Mouse (Mus musculus) intestine, embryonic 16.5 days (tissue): ENCODE measurements around the gene Gm29797. TPM values are rescaled to one million over a fixed set of nuclear protein-coding genes. Genes with fewer than 3 reads are reported as not detected.

Source experiments
- ATAC-seq: fragments of 200-750 bp; cut with Nextera tagmentation; 2 replicates; pipeline ENCODE4 v1.8.0; 2017; ENCODE audit warnings: moderate TSS enrichment, moderate library complexity
- H3K27ac ChIP-seq: fragments of 300-500 bp; sonication (generic); 2 replicates; pipeline ENCODE4 v1.5.1; 2014; ENCODE audit warnings: mild to moderate bottlenecking, low read length
- H3K27me3 ChIP-seq: fragments of 300-500 bp; sonication (generic); replicated peaks from 2 replicates; pipeline ENCODE4 v1.6.1; 2014; ENCODE audit warnings: low read length, control low read depth, mixed read lengths; ENCODE audit not compliant: control insufficient read depth, insufficient read depth
- H3K36me3 ChIP-seq: fragments of 300-500 bp; sonication (generic); 2 replicates; pipeline ENCODE4 v1.6.1; 2014; ENCODE audit warnings: low read length, control low read depth; ENCODE audit not compliant: control insufficient read depth, insufficient read depth
- H3K4me1 ChIP-seq: fragments of 300-500 bp; sonication (generic); 2 replicates; pipeline ENCODE4 v1.6.1; 2014; ENCODE audit warnings: low read length, control low read depth, mixed read lengths; ENCODE audit not compliant: control insufficient read depth, insufficient read depth
- H3K4me2 ChIP-seq: fragments of 300-500 bp; sonication (generic); 2 replicates; pipeline ENCODE4 v1.6.1; 2014; ENCODE audit warnings: low read depth, low read length, control low read depth
- H3K4me3 ChIP-seq: fragments of 300-500 bp; sonication (generic); 2 replicates; pipeline ENCODE4 v1.5.1; 2014; ENCODE audit warnings: mild to moderate bottlenecking, low read length
- H3K9ac ChIP-seq: fragments of 300-500 bp; sonication (generic); 2 replicates; pipeline ENCODE4 v1.6.1; 2014; ENCODE audit warnings: low read depth, low read length
- H3K9me3 ChIP-seq: fragments of 300-500 bp; sonication (generic); 2 replicates; pipeline ENCODE4 v1.6.1; 2016; ENCODE audit warnings: low read length, control low read depth; ENCODE audit not compliant: control insufficient read depth
- WGBS: fragments of 180-500 bp; shearing (Covaris S2); extraction: QIAGEN DNeasy Blood & Tissue Kit; methylation state at CpG from one replicate; pipeline ENCODE4 v1.1.7; 2014; 5-methylcytosine and 5-hydroxymethylcytosine counted together
- polyA plus RNA-seq: library from polyadenylated mRNA; unstranded; fragments of >200 nt; fragmentation: Nextera tagmentation; extraction: Ambion mirVana; gene quantifications from 2 replicates; pipeline ENCODE4 v1.2.1, GENCODE M21; 2015

The Gm29797 gene
- polyA plus RNA-seq: 2.2 and 3.0 TPM in 2 replicates

DNA sequence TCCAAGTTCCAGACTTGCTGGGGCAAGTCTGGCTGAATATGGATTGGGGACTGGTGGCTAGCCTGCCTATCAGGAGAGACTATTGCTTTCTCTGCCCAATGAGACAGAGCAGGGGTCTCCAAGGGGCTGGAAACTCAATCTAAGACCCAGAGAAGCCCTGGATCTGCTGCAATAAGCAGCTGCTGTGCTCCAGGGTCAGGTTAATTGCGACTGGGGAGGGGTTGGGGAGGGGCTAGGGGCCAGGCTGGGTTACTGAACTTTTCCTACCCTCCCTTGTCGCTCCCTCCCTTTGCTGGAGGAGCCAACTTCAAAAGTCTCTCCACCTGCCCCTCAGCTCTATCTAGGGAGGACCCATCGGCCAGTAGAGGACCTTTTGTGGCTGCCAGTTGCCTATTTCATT lies at the start of gene Gm29797:
Gene Gm29797 (plus strand): TSS at position 301 of the 400 bp plus-strand sequence.
- no peaks in the 10 kb centered on the region for H3K9me3 ChIP-seq
- peaks cover 19% of the 10 kb centered on the region for H3K27me3 ChIP-seq
- peaks cover 11% of the 10 kb centered on the region for H3K4me1 ChIP-seq
- peaks cover 18% of the 10 kb centered on the region for H3K36me3 ChIP-seq
- H3K27ac ChIP-seq: no peak within 1 kb of the TSS
- H3K4me2 ChIP-seq: no peak within 1 kb of the TSS
- H3K4me3 ChIP-seq: no peak within 1 kb of the TSS
- 64% methylated on average over 3 of the region's 3 CpGs for WGBS
- no peak within 1 kb of the TSS for H3K9ac ChIP-seq
- no peak for ATAC-seq

DNA sequence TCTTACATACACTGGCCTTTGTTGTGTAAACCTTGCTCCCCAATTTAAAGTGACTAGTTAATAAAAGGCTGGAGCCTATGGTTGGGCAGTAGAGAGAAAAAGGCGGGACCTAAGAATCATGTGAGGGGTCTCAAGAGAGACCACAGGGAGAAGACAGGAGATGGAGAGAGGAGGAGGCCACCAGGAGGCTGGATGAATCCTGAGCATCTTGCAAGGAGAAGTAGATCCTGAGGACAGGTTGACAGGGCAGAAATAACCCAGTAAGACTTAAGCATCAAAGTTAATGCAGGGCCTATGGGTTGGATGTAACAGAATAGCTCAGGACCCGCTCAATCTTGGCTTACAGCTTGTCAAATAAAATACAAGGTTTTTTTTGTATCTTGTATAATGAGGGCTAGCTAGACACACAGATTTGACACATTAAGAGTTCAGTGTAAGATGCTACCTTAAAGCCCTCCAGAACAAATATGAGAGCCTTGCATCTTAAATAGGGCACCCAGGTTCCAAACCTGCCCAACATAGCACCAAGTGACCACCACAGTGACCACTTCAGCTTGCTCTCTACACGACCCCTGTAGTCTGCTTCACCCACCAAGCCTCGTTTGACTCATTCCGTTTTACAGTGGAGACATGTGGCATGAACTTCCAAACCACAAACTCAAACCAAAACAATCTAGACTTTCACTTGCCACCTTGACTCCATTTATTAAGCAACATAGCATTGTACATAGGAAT lies 37.9 kb upstream of the Gm29797 start:
- no peak overlapping the region for H3K27ac ChIP-seq
- H3K4me2 ChIP-seq: no peak overlapping the region
- H3K9me3 ChIP-seq: no peaks in the 10 kb centered on the region
- peaks cover 4% of the 10 kb centered on the region; the same call in 1 of the 2 replicates for H3K36me3 ChIP-seq
- H3K4me3 ChIP-seq: no peak overlapping the region
- no peaks in the 10 kb centered on the region for H3K27me3 ChIP-seq
- H3K9ac ChIP-seq: no peak overlapping the region
- 88% methylated on average over 5 of the region's 5 CpGs for WGBS
- no peak for ATAC-seq
- no peaks in the 10 kb centered on the region for H3K4me1 ChIP-seq

DNA sequence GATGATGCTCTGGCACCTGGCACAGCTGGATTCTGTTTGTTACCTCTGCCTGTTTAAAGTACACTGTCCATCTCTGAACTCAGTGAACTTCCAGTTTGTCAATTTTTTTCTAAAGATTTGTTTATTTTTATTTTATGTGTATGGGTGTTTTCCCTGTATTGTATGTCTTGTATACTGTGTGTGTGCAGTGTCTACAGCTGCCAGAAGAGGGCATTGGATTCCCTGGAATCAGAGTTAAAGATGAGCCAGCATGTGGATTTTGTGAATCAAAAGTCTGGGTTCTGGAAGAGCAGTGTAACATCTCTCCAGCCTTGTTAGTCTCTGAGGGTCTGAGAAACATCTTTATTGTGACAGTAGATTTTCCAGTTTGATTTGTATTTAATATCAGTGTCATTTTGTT lies 33.4 kb upstream of the Gm29797 start:
- ATAC-seq: no peak
- Histone ChIP-seq H3K9ac (no peak overlapping the region), H3K27me3 (no peaks in the 10 kb centered on the region), H3K4me1 (no peaks in the 10 kb centered on the region), H3K36me3 (peaks cover 6% of the 10 kb centered on the region; the same call in 1 of the 2 replicates), H3K4me3 (no peak overlapping the region), H3K27ac (no peak overlapping the region), H3K9me3 (no peaks in the 10 kb centered on the region), H3K4me2 (no peak overlapping the region)

- Histone ChIP-seq H3K4me2 (no peak overlapping the region), H3K27me3 (no peaks in the 10 kb centered on the region)
- no peak for ATAC-seq
Observed at GRCm38 (mm10) chr2:181628471-181628870, 28.4 kb upstream of the Gm29797 start.

GRCm38 (mm10) chr2:181632624-181633023 lies 24.2 kb upstream of the Gm29797 start:
- Histone ChIP-seq H3K4me3 (no peak overlapping the region), H3K4me2 (no peak overlapping the region), H3K9ac (no peak overlapping the region), H3K27me3 (no peaks in the 10 kb centered on the region), H3K27ac (no peak overlapping the region), H3K36me3 (peaks cover 16% of the 10 kb centered on the region), H3K9me3 (no peaks in the 10 kb centered on the region), H3K4me1 (no peaks in the 10 kb centered on the region)
- no peak for ATAC-seq
- WGBS: 96% methylated on average over 6 of the region's 6 CpGs

More at GRCm38 (mm10) chr2:181628471-181628870, 28.4 kb upstream of the Gm29797 start:
- Histone ChIP-seq H3K27ac (no peak overlapping the region), H3K9me3 (no peaks in the 10 kb centered on the region), H3K9ac (no peak overlapping the region), H3K4me3 (no peak overlapping the region), H3K4me1 (no peaks in the 10 kb centered on the region), H3K36me3 (peaks cover 6% of the 10 kb centered on the region; the same call in 1 of the 2 replicates)

DNA sequence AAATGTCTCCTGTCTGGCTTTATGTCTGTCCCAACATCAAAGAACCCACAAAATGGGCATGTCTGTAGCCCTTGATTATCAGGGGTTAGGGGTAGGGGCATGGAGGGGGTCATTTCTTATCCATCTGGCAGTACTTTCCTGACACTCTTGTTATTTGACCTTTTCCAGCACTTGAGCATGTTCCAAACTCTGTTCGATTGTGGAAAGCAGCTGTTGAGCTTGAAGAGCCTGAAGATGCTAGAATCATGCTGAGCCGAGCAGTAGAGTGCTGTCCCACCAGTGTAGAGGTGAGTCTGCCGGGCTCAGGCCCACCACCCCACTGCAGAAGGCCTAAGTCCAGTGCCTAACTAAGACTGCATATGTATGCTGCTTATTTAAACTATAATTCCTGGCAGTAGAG lies 21.0 kb upstream of the Gm29797 start:
- Histone ChIP-seq H3K36me3 (peaks cover 17% of the 10 kb centered on the region), H3K27ac (no peak overlapping the region), H3K9ac (no peak overlapping the region), H3K4me1 (no peaks in the 10 kb centered on the region), H3K4me2 (no peak overlapping the region), H3K4me3 (no peak overlapping the region), H3K27me3 (no peaks in the 10 kb centered on the region), H3K9me3 (no peaks in the 10 kb centered on the region)
- 91% methylated on average over 3 of the region's 3 CpGs for WGBS
- ATAC-seq: no peak

DNA sequence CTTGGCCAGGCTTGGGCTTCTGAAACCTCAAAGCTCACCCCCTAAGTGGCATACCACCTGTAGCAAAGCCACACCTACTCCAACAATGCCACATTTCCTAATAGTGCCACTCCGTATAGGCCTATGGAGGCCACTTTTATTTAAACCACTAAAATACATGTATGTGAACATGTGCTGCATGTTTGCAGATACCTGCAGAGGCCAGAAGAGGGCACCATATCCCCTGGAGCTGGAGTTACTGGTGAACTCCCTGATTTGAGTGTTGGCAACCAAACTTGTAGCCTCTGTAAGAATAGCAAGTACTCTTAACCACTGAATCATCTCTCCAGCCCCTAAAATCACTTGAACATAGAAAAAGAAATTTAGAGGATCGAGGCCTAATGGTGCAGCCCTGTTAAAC lies 12.5 kb upstream of the Gm29797 start:
- H3K4me2 ChIP-seq: no peak overlapping the region
- WGBS: 85% methylated on average over 2 of the region's 2 CpGs
- H3K27me3 ChIP-seq: no peaks in the 10 kb centered on the region
- peaks cover 14% of the 10 kb centered on the region for H3K36me3 ChIP-seq
- no peak overlapping the region for H3K9ac ChIP-seq
- H3K4me3 ChIP-seq: no peak overlapping the region
- no peak overlapping the region for H3K27ac ChIP-seq
- H3K9me3 ChIP-seq: no peaks in the 10 kb centered on the region
- ATAC-seq: no peak
- peaks cover 8% of the 10 kb centered on the region; the same call in 1 of the 2 replicates for H3K4me1 ChIP-seq

DNA sequence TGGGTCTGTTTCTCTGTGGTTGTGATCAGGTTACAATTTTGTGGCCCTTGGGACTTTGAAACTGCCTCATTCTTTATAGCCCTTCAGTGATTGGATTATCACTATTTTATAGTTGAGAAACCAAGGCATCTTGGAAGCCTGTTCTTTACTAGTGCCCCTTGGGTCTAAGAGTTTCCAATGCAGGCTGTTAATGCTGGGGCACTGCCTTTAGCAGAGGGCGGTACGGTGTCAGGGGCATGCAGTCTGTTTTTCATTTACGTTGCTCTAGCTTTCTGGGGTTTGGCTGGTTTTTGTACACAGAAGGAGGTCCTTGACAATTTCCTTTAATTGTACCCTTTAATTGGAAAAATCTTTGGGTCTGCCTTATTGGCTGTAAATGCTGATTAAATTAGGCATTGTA lies 11.2 kb upstream of the Gm29797 start:
- no peak for ATAC-seq
- H3K9me3 ChIP-seq: no peaks in the 10 kb centered on the region
- peaks cover 23% of the 10 kb centered on the region for H3K36me3 ChIP-seq
- WGBS: 82% methylated on average over 3 of the region's 3 CpGs
- peaks cover 8% of the 10 kb centered on the region; the same call in 1 of the 2 replicates for H3K4me1 ChIP-seq
- H3K4me3 ChIP-seq: no peak overlapping the region
- H3K4me2 ChIP-seq: no peak overlapping the region
- H3K27me3 ChIP-seq: no peaks in the 10 kb centered on the region
- no peak overlapping the region for H3K27ac ChIP-seq
- H3K9ac ChIP-seq: no peak overlapping the region

- no peak overlapping the region for H3K27ac ChIP-seq
- H3K9me3 ChIP-seq: no peaks in the 10 kb centered on the region
- H3K36me3 ChIP-seq: peaks cover 27% of the 10 kb centered on the region
- H3K4me1 ChIP-seq: peaks cover 8% of the 10 kb centered on the region; the same call in 1 of the 2 replicates
- ATAC-seq: peak; percentile 93
- WGBS: 62% methylated on average over 6 of the region's 6 CpGs
- H3K9ac ChIP-seq: no peak overlapping the region
- H3K4me2 ChIP-seq: 0 out of 2 replicates have a peak overlapping the region, but pooled peaks have one; percentile 2
- no peak overlapping the region for H3K4me3 ChIP-seq
- H3K27me3 ChIP-seq: no peaks in the 10 kb centered on the region
Observed at GRCm38 (mm10) chr2:181646626-181647472, 10.0 kb upstream of the Gm29797 start.
